Mouse (Mus musculus): ENCODE measurements around the gene 9130019O22Rik.

DNA sequence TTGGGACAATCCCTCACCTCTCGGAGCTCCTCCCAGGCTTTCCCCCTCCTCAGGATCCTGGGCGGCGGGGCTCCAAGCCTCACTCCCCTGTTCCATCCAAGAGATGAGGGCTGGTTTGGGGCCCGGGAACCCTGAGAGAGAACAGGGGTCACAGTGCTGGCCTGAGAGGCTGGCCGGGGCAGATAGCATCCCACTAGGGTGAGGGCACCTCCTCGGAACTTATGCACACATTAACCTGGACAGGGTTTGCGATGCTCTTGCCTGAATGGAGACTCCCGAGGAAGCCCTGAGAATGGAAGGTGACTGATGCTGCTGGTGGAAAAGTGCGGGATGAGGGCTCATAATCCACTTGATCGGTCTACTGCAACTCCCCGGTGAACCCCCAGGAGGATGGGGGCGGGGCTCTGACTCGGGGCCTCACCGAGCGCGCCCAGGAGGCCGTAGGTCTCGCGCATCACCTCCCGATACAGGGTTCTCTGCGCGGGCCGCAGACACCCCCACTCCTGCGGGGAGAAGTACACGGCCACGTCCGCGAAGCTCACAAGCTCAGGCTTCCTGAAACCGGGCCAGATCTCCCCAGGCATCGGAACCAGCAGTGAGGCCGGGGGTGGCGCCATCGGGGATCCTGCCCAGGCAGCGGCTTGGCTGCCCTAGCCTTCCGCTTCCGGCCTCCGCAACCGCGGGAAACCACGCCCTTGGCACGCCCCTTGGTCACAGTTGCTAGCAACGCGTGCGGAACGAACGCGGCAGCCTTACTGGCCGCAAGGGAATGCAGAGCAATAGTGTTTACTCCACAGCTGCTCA lies 34.6 kb upstream of the 9130019O22Rik start, which contains the start of gene Zfp688:
- TF ChIP-seq GATA1 (IDR thresholded peaks at IDR 0.05; ENCODE audit: low read length) (no peak), TAL1 (IDR thresholded peaks at IDR 0.05; ENCODE audit: low read length) (no peak)
